Mouse (Mus musculus) kidney, adult 9 months (tissue): ENCODE measurements around the gene Olfr1157.

ENCODE experiments used
- DNase-seq: peaks from one replicate; pipeline ENCODE4 v3.0.0; 2022

The Olfr1157 gene

DNA sequence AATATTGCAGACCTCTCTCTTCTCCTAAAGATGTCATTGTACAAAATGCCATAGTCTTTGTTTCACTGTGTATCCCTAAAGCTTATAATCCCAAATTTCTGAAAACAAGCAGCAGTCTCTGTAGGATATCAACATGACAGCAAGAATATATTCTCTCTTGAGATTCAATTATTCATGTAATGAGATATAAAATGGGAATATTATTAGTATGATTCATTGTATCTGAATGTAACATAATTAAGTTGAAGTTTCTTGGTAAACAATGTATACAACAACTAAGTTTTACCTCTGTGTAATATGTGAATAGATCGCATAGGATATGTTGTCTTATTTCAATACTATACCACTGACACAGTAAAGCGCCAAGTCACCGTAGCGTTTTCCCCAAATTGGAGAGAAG lies at the start of gene Olfr1157:
Olfr1157 (minus strand) TSS at position 101 of the 400 bp plus-strand sequence.
- no peak for DNase-seq

- DNase-seq: peak; percentile 3
Observed at GRCm38 (mm10) chr2:88007515-88008318, 39.6 kb upstream of the Olfr1157 start, which contains the start of gene Olfr1160. Gene Olfr1160, minus strand, starts transcription at chr2:88008268.

DNA sequence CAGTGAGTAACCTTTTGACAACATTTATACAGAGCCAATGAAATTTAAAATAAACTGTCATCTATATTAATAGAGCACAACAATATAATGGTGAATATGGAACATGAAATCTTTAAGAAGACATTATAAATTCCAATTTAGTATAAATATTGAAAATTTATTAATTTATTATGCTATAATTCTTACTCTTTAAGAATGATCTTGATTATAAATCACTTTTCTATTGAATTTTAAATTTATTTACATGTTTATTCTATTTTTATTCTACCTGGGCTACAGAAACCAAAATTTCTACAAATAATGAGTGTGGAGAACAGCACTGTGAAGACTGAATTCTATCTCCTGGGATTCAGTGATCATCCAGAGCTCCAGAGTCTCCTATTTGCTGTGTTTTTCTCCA lies 21.7 kb upstream of the Olfr1157 start, which contains the start of gene Olfr1158:
Olfr1158 (plus strand) TSS at position 301 of the 400 bp plus-strand sequence.
- no peak for DNase-seq

- DNase-seq: no peak
Observed at GRCm38 (mm10) chr2:87974563-87974962, 6.5 kb upstream of the Olfr1157 start, which contains the start of gene Olfr74. Gene Olfr74, minus strand, starts transcription at chr2:87974663.

- no peak for DNase-seq
Observed at GRCm38 (mm10) chr2:87953000-87953399, 15.1 kb downstream of the Olfr1157 start, which contains the start of gene Olfr1156. Gene Olfr1156, minus strand, starts transcription at chr2:87953100.

GRCm38 (mm10) chr2:87945037-87945436 lies 23.1 kb downstream of the Olfr1157 start, which contains the start of gene Olfr1155:
Gene Olfr1155, minus strand, starts transcription at chr2:87945137.
- no peak for DNase-seq
